Mouse (Mus musculus) bone marrow macrophage, adult 2 months (primary cell): ENCODE data around the gene Pigz.

ENCODE experiments used
- CTCF ChIP-seq: IDR thresholded peaks from 2 replicates; pipeline ENCODE4 v1.5.1; 2012; ENCODE audit warnings: low read depth, mild to moderate bottlenecking, low read length, moderate library complexity
- POLR2A ChIP-seq: IDR thresholded peaks from 2 replicates; pipeline ENCODE4 v1.6.1; 2012; ENCODE audit warnings: mild to moderate bottlenecking, low read depth, low read length, borderline replicate concordance

GRCm38 (mm10) chr16:31932255-31932654 is 1.4 kb upstream of the Pigz start:
- TF ChIP-seq CTCF (no peak), POLR2A (no peak)
